Mouse (Mus musculus) olfactory bulb, adult 2 months (tissue): ENCODE measurements at regions not wholly inside any gene's neighbourhood (a gene's known extent, or its start where the extent isn't known, plus 50 kb on each side); places are given as distances from the start of the nearest gene placed in this dataset.

Experiments
- H3K27ac ChIP-seq: fragments of 200-500 bp; 2 replicates; pipeline ENCODE4 v1.5.1; 2012; ENCODE audit warnings: low read depth, low read length; ENCODE audit not compliant: insufficient read depth
- H3K4me1 ChIP-seq: fragments of 200-500 bp; 2 replicates; pipeline ENCODE4 v1.6.1; 2012; ENCODE audit warnings: low read length; ENCODE audit not compliant: control insufficient read depth, insufficient read depth
- H3K4me3 ChIP-seq: fragments of 200-500 bp; 2 replicates; pipeline ENCODE4 v1.5.1; 2012; ENCODE audit warnings: mild to moderate bottlenecking, low read depth, low read length, moderate library complexity; ENCODE audit not compliant: insufficient read depth
- CTCF ChIP-seq: fragments of 200-500 bp; IDR thresholded peaks from 2 replicates; pipeline ENCODE4 v1.5.1; 2012; ENCODE audit warnings: low read depth, mild to moderate bottlenecking, low read length, moderate library complexity; ENCODE audit not compliant: insufficient read depth
- POLR2A ChIP-seq: fragments of 200-500 bp; IDR thresholded peaks from 2 replicates; pipeline ENCODE4 v1.6.1; 2012; ENCODE audit warnings: mild to moderate bottlenecking, low read depth, low read length, moderate library complexity; ENCODE audit not compliant: insufficient read depth
- WGBS: fragments of 180-500 bp; shearing (Covaris S2); methylation state at CpG from one replicate; pipeline ENCODE4 v1.1.7; 2018; 5-methylcytosine and 5-hydroxymethylcytosine counted together

DNA sequence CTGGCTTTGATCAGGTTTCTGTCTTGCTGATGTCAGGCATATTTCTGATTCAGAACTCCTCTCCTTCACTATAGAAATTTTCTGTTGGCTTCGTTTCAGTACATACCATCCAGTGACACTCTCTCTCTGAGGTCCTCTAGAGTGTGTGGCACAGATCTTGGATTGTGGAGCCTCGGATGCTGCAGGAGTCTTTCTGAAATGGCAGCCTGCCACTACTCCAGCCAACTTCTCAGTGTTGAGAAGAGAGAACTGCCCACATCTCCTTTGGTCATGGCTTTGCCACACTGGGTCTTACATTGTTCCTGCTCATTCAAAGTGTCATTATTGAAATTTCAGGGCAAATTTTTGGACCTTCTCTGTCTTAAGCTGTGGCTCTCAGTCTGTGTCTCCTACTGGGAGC lies 172.4 kb upstream of the Rtl1 start:
- H3K27ac ChIP-seq, result no peak overlapping the region
- WGBS, result 73% methylated on average over 2 of the region's 2 CpGs
- no peak overlapping the region for H3K4me3 ChIP-seq
- TF ChIP-seq CTCF (no peak), POLR2A (no peak)
- no peaks in the 10 kb centered on the region for H3K4me1 ChIP-seq

DNA sequence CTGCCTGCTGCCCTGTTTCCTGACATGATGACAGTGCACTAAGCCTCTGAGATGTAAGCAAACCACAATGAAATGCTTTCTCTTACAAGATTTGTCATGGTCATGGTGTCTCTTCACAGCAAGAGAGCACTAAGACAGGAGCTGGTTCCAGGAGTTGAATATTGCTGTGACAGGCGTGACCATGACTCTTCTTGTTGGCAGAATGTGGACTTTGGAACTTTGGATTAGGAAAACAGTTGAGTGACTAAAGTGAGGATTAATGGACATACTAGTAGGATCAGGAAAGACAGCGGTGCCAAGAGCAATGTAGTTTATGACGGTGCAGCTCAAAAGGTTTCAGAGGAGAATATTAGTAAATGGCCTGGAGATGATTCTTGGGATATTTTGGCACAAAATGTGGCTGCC lies 173.8 kb upstream of the Rtl1 start:
- Histone ChIP-seq H3K4me1 (no peaks in the 10 kb centered on the region), H3K27ac (no peak overlapping the region), H3K4me3 (no peak overlapping the region)
- 92% methylated on average over 3 of the region's 3 CpGs for WGBS
- no peak for TF ChIP-seq CTCF
- no peak for TF ChIP-seq POLR2A

DNA sequence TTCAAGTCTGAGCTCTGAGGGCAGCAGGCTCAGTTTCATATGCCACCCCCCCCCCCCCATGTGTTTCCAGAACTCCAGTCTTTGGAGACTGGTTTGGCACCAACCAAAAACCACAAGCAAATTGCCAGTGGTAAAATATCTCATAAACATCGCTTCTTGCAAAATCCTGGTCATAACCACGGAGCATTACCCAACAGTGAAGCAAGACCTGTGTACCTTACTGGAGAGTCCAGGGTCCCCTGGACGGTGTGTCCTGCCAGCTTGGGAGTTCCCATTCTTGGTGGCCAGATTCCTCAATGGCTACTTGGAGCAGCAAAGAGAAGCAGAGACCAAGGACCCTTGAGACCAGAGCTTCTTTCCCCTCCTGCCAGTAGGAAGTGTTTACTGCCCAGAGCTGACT lies 198.7 kb upstream of the Rtl1 start:
- TF ChIP-seq POLR2A, result no peak
- TF ChIP-seq CTCF, result no peak
- 89% methylated on average over 3 of the region's 3 CpGs for WGBS
- no peak overlapping the region for H3K27ac ChIP-seq
- H3K4me1 ChIP-seq, result no peaks in the 10 kb centered on the region
- H3K4me3 ChIP-seq, result no peak overlapping the region

DNA sequence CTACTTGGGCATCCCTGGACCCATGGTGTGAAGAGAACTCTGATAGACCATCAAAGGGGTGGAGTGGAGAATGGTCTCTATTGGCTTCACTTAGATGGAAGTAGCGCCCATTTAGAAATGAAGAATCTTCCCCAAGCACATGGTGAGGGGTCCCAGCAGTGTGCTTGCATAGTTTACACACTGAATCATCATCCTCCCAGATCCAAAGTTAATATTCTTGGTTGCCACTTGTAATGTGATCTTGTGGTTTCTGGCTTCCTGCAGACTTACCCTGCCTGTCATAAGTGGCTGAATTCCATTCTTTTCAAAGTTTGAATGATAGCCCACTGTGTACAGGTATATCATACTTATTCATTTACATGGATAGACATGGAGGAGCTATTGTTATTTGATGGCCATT lies 199.3 kb upstream of the Rtl1 start:
- Histone ChIP-seq H3K4me3 (no peak overlapping the region), H3K4me1 (no peaks in the 10 kb centered on the region), H3K27ac (no peak overlapping the region)
- WGBS, result 83% methylated on average over 1 of the region's 1 CpGs
- no peak for TF ChIP-seq POLR2A
- TF ChIP-seq CTCF, result no peak

DNA sequence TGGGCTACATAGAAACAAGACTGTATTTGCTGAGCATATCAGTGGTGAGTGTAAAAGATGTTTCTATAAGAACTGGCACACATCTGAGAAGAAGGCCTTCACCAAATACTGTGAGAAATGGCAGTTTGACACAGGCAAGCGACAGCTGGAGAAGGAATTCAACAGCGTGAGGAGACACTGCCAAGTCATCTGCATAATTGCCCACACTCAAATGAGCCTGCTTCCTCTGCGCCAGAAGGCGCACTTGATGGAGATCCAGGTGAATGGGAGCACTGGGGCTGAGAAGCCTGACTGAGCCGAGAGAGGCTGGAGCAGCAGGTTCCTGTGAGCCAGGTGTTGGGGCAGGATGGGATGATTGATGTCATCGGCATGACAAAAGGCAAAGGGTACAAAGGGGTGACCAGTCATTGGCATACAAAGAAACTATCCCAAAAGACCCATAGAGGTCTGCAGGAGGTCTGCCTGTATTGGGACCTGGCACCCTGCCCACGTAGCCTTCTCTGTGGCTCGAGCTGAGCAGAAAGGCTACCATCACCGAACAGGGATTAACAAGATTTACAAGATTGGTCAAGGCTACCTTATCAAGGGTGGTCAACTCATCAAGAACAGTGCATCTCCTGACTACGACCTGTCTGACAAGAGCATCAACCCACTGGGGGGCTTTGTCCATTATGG lies 227.2 kb upstream of the Rtl1 start:
- no peak overlapping the region for H3K27ac ChIP-seq
- TF ChIP-seq CTCF (no peak), POLR2A (no peak)
- WGBS, result 63% methylated on average over 10 of the region's 10 CpGs
- no peak overlapping the region for H3K4me3 ChIP-seq
- H3K4me1 ChIP-seq, result no peaks in the 10 kb centered on the region

DNA sequence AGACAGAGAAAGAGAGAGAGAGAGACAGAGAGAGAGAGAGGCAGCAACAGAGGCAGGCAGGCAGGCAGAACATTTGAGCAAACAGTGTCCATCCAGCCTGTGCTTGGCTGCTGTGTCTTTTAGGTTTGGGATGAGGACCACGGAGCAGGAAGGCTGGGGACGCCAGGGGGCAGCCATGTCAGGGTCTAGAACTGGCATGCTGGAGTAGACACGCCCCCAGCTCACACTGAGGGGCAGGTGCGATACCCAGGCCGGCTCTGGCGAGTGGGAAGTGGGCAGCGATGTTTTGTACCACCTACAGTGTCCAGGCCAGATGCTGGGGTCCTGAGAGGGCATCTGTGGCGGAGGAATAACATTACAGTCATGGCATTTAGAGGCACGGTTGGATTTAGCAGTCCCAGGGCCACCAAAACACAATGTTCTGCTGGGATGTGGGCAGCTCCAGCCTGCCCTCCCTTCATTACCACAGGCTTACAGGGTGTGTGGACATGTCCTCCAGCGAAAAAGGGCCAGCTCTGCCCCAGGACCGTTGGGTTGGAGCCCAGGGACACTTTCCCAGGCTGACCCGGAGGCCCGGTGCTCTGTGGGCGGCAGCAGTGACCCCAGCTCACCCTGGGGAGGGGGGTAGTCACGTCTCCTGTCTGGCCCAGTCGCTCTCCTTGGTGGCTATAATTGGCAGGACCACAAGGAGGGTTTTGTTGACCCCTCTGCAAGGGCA lies 230.3 kb upstream of the Rtl1 start:
- WGBS, result 24% methylated on average over 16 of the region's 16 CpGs
- no peak overlapping the region for H3K4me3 ChIP-seq
- H3K4me1 ChIP-seq, result no peaks in the 10 kb centered on the region
- H3K27ac ChIP-seq, result no peak overlapping the region
- TF ChIP-seq POLR2A, result no peak
- no peak; the same call in 1 of the 2 replicates for TF ChIP-seq CTCF

DNA sequence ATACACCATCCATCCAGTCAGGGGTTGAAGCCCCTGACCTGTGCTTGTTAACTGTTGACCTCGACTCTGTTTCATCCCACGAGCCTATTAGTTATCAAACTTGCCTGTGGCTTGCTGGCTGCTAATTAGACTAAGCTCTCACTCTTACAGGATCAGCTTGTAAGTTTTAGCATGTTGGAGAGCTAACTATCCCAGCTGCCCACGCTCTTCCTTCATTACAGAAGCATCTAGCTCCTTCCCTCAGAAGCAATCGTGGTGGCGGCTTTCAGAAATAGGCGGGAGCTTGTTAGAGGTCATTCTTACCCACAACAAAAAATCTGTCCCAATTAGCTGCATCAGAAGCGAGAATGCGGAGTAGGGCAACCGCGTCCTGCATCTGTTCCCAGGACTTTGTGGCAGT lies 232.8 kb upstream of the Rtl1 start:
- Histone ChIP-seq H3K27ac (no peak overlapping the region), H3K4me3 (no peak overlapping the region), H3K4me1 (no peaks in the 10 kb centered on the region)
- TF ChIP-seq CTCF (no peak), POLR2A (no peak)
- WGBS, result 77% methylated on average over 10 of the region's 10 CpGs

DNA sequence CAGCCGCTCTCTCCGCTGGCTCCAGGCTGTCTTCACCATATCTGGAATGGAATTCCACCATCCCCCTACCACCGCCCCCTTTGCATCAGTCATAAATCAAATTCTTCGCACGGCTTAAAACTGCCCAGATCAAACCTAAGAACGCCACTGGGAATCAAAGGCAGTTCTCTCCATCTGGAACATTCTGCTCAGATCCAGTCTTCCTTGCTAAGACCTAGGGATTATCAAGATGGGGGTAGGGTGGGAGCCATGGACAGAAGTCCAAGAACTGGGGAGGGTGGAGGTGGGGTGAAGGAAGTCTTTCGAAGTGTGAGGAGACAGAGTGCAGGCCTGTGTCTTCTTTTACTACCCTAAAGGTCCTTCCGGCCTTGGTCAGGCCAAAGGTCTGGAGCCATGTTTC lies 236.4 kb upstream of the Rtl1 start:
- TF ChIP-seq CTCF (no peak), POLR2A (no peak)
- Histone ChIP-seq H3K4me3 (no peak overlapping the region), H3K27ac (no peak overlapping the region), H3K4me1 (no peaks in the 10 kb centered on the region)
- WGBS, result 95% methylated on average over 8 of the region's 8 CpGs

DNA sequence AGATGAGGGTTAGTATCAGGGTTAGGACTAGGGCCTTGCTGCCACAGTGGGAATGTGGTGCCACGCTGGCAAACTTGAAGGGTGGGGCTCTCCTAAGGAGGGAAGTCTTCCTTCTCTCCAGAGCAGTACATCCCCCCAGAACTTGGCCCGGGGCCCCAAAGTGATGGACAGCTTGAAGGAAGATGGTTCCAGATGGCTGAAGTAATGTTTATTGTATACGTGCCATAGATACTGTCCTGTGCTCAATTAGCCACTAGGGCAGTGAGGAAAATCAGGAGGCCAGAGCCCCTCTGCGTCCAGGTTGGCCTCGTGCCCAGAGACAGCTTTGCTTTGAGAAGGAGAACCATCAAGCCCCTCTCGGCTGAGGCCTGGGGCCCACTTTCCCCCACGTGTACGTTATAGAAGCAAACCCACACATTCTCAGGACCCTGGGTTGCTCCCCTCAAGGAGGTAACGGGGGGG lies 239.0 kb upstream of the Rtl1 start:
- no peak overlapping the region for H3K4me3 ChIP-seq
- H3K4me1 ChIP-seq, result no peaks in the 10 kb centered on the region
- WGBS, result 54% methylated on average over 9 of the region's 9 CpGs
- TF ChIP-seq CTCF (no peak), POLR2A (no peak)
- no peak overlapping the region for H3K27ac ChIP-seq
